Mouse (Mus musculus) MEL (cell line): Measurements from ENCODE around the gene Rnf10. TPM values are rescaled to one million over a fixed set of nuclear protein-coding genes. Genes with fewer than 3 reads are reported as not detected.

Source experiments
- DNase-seq: peaks from one replicate; pipeline ENCODE4 v3.0.0; 2011; ENCODE audit warnings: low read depth, low spot score
- H3K27ac ChIP-seq: 2 replicates; pipeline ENCODE4 v1.5.1; 2012; ENCODE audit warnings: low read depth, mild to moderate bottlenecking, control low read depth, low read length, moderate library complexity; ENCODE audit not compliant: control insufficient read depth
- H3K27me3 ChIP-seq, 2 experiments: fragments of 150-350 bp in 1 of 2; sonication (generic) in 1 of 2; 2 replicates each; pipeline ENCODE4 v1.6.1; 2012; ENCODE audit warnings: low read length in 2 of 2, mild to moderate bottlenecking in 2 of 2, improper control_type of control experiment in 1 of 2, moderate library complexity in 1 of 2; ENCODE audit not compliant: insufficient read depth in 2 of 2, control insufficient read depth in 1 of 2
- H3K36me3 ChIP-seq, 2 experiments: 2 replicates each; pipeline ENCODE4 v1.6.1; 2012 to 2014; ENCODE audit warnings: low read length in 2 of 2, improper control_type of control experiment in 1 of 2, inconsistent platforms in 1 of 2, mild to moderate bottlenecking in 1 of 2; ENCODE audit not compliant: insufficient read depth in 2 of 2, control insufficient read depth in 1 of 2
- H3K4me1 ChIP-seq, 2 experiments: fragments of 150-350 bp in 1 of 2; sonication (generic) in 1 of 2; 2 replicates each; pipeline ENCODE4 v1.6.1; 2012; ENCODE audit warnings: low read length in 2 of 2, improper control_type of control experiment in 1 of 2, mild to moderate bottlenecking in 1 of 2; ENCODE audit not compliant: insufficient read depth in 2 of 2, control insufficient read depth in 1 of 2
- H3K4me3 ChIP-seq, 2 experiments: fragments of 150-350 bp in 1 of 2; sonication (generic) in 1 of 2; 2 replicates each; pipeline ENCODE4 v1.5.1; 2012; ENCODE audit warnings: low read depth in 2 of 2, low read length in 2 of 2, mild to moderate bottlenecking in 2 of 2, moderate library complexity in 2 of 2, control low read depth in 1 of 2, improper control_type of control experiment in 1 of 2; ENCODE audit not compliant: control insufficient read depth in 1 of 2, insufficient read depth in 1 of 2
- H3K79me2 ChIP-seq: 2 replicates; pipeline ENCODE4 v1.6.1; 2012; ENCODE audit warnings: mild to moderate bottlenecking, low read length, moderate library complexity; ENCODE audit not compliant: control insufficient read depth, poor library complexity, insufficient read depth
- H3K9ac ChIP-seq: 2 replicates; pipeline ENCODE4 v1.6.1; 2012; ENCODE audit warnings: low read depth, mild to moderate bottlenecking, control low read depth, low read length, moderate library complexity; ENCODE audit not compliant: control insufficient read depth, poor library complexity, severe bottlenecking
- H3K9me3 ChIP-seq: fragments of 150-350 bp; sonication (generic); replicated peaks from 2 replicates; pipeline ENCODE4 v1.6.1; 2012; ENCODE audit warnings: mild to moderate bottlenecking, low read length, improper control_type of control experiment, moderate library complexity; ENCODE audit not compliant: insufficient read depth
- CTCF ChIP-seq, 3 experiments: IDR thresholded peaks in 2 of 3; conservative IDR thresholded peaks in 1 of 3; 2 replicates each; pipeline ENCODE4 v1.5.1; 2011 to 2012; ENCODE audit warnings: low read length in 3 of 3, low read depth in 2 of 3, mild to moderate bottlenecking in 2 of 3, improper control_type of control experiment in 1 of 3, inconsistent platforms in 1 of 3, mixed read lengths in 1 of 3, moderate library complexity in 1 of 3; ENCODE audit not compliant: control insufficient read depth in 1 of 3, insufficient read depth in 1 of 3, poor library complexity in 1 of 3, severe bottlenecking in 1 of 3
- ELF1 ChIP-seq: IDR thresholded peaks from 2 replicates; pipeline ENCODE4 v1.6.1; 2014; ENCODE audit warnings: low read depth, mild to moderate bottlenecking, inconsistent platforms, low read length, improper control_type of control experiment, moderate library complexity
- EP300 ChIP-seq, 2 experiments: IDR thresholded peaks; 2 replicates each; pipeline ENCODE4 v1.6.1; 2011; ENCODE audit warnings: improper control_type of control experiment in 2 of 2, low read length in 2 of 2, low read depth in 1 of 2, mild to moderate bottlenecking in 1 of 2
- ETS1 ChIP-seq: IDR thresholded peaks from 2 replicates; pipeline ENCODE4 v1.6.1; 2012; ENCODE audit warnings: low read depth, mild to moderate bottlenecking, inconsistent platforms, low read length, improper control_type of control experiment, moderate library complexity
- KAT2A ChIP-seq: conservative IDR thresholded peaks from 2 replicates; pipeline ENCODE4 v1.6.1; 2012; ENCODE audit warnings: low read depth, low read length, improper control_type of control experiment, inconsistent platforms
- MAFK ChIP-seq: IDR thresholded peaks from 2 replicates; pipeline ENCODE4 v1.6.1; 2011; ENCODE audit warnings: low read depth, mild to moderate bottlenecking, low read length, improper control_type of control experiment, borderline replicate concordance
- MAX ChIP-seq: IDR thresholded peaks from 2 replicates; pipeline ENCODE4 v1.6.1; 2011; ENCODE audit warnings: low read length, improper control_type of control experiment
- MAZ ChIP-seq: IDR thresholded peaks from 2 replicates; pipeline ENCODE4 v1.6.1; 2012; ENCODE audit warnings: low read depth, mild to moderate bottlenecking, inconsistent platforms, low read length, improper control_type of control experiment
- MXI1 ChIP-seq: IDR thresholded peaks from 2 replicates; pipeline ENCODE4 v1.6.1; 2011; ENCODE audit warnings: mild to moderate bottlenecking, low read depth, low read length, improper control_type of control experiment
- MYB ChIP-seq: IDR thresholded peaks from 2 replicates; pipeline ENCODE4 v1.6.1; 2011; ENCODE audit warnings: mild to moderate bottlenecking, low read depth, low read length, improper control_type of control experiment
- NELFE ChIP-seq: IDR thresholded peaks from 2 replicates; pipeline ENCODE4 v1.6.1; 2011; ENCODE audit warnings: low read depth, low read length, improper control_type of control experiment
- NRF1 ChIP-seq: IDR thresholded peaks from 2 replicates; pipeline ENCODE4 v1.6.1; 2014; ENCODE audit warnings: low read depth, mild to moderate bottlenecking, inconsistent platforms, low read length, improper control_type of control experiment, moderate library complexity; ENCODE audit not compliant: poor library complexity, insufficient read depth, severe bottlenecking
- POLR2A ChIP-seq, 2 experiments: IDR thresholded peaks; 2 replicates each; pipeline ENCODE4 v1.6.1; 2011 to 2012; ENCODE audit warnings: low read length in 2 of 2, mild to moderate bottlenecking in 2 of 2, control low read depth in 1 of 2, improper control_type of control experiment in 1 of 2, low read depth in 1 of 2, moderate library complexity in 1 of 2; ENCODE audit not compliant: control insufficient read depth in 1 of 2, insufficient read depth in 1 of 2, poor library complexity in 1 of 2
- POLR2AphosphoS5 ChIP-seq: IDR thresholded peaks from 2 replicates; pipeline ENCODE4 v1.6.1; 2012; ENCODE audit warnings: low read depth, borderline replicate concordance, mild to moderate bottlenecking, inconsistent platforms, low read length, moderate library complexity, mixed read lengths
- RAD21 ChIP-seq: IDR thresholded peaks from 2 replicates; pipeline ENCODE4 v1.6.1; 2011; ENCODE audit warnings: mild to moderate bottlenecking, low read depth, low read length, improper control_type of control experiment
- RCOR1 ChIP-seq: IDR thresholded peaks from 2 replicates; pipeline ENCODE4 v1.6.1; 2012; ENCODE audit warnings: low read depth, mild to moderate bottlenecking, inconsistent platforms, low read length, improper control_type of control experiment
- TCF12 ChIP-seq: IDR thresholded peaks from 2 replicates; pipeline ENCODE4 v1.6.1; 2014; ENCODE audit warnings: low read depth, mild to moderate bottlenecking, inconsistent platforms, low read length, improper control_type of control experiment, moderate library complexity
- USF1 ChIP-seq: IDR thresholded peaks from 2 replicates; pipeline ENCODE4 v1.6.1; 2014; ENCODE audit warnings: low read depth, mild to moderate bottlenecking, inconsistent platforms, low read length, improper control_type of control experiment, moderate library complexity
- USF2 ChIP-seq, 2 experiments: IDR thresholded peaks; 2 replicates each; pipeline ENCODE4 v1.6.1; 2011 to 2012; ENCODE audit warnings: improper control_type of control experiment in 2 of 2, low read length in 2 of 2, borderline replicate concordance in 1 of 2, inconsistent platforms in 1 of 2, low read depth in 1 of 2, mild to moderate bottlenecking in 1 of 2; ENCODE audit not compliant: insufficient read depth in 1 of 2
- ZC3H11A ChIP-seq: IDR thresholded peaks from 2 replicates; pipeline ENCODE4 v1.6.1; 2012; ENCODE audit warnings: low read depth, mild to moderate bottlenecking, inconsistent platforms, low read length, improper control_type of control experiment
- ZKSCAN1 ChIP-seq: IDR thresholded peaks from 2 replicates; pipeline ENCODE4 v1.6.1; 2012; ENCODE audit warnings: low read depth, mild to moderate bottlenecking, inconsistent platforms, low read length, improper control_type of control experiment, moderate library complexity
- ZMIZ1 ChIP-seq: IDR thresholded peaks from 2 replicates; pipeline ENCODE4 v1.6.1; 2012; ENCODE audit warnings: low read depth, mild to moderate bottlenecking, inconsistent platforms, low read length, improper control_type of control experiment, moderate library complexity
- ZNF384 ChIP-seq: IDR thresholded peaks from 2 replicates; pipeline ENCODE4 v1.6.1; 2012; ENCODE audit warnings: low read depth, mild to moderate bottlenecking, inconsistent platforms, low read length, improper control_type of control experiment
- polyA plus RNA-seq, 2 experiments: library from polyadenylated mRNA; stranded (reverse) in 1 of 2; unstranded in 1 of 2; fragments of >175 nt in 1 of 2; fragments of >200 nt in 1 of 2; gene quantifications; 2 replicates each; pipeline versions ENCODE4 v1.2.1 to v1.2.4; 2012; ENCODE audit warnings: low replicate concordance in 2 of 2, low read depth in 1 of 2; ENCODE audit not compliant: insufficient read length in 2 of 2, insufficient read depth in 1 of 2, missing spikeins in 1 of 2
- total RNA-seq: library from RNA; depleted of rRNA; stranded (reverse); fragments of 300-350 nt; gene quantifications from 2 replicates; pipeline ENCODE4 v1.2.3, GENCODE M21; 2012

The Rnf10 gene
- total and polyA plus RNA-seq, 3 experiments = 44.4 to 254 (median 165) TPM

DNA sequence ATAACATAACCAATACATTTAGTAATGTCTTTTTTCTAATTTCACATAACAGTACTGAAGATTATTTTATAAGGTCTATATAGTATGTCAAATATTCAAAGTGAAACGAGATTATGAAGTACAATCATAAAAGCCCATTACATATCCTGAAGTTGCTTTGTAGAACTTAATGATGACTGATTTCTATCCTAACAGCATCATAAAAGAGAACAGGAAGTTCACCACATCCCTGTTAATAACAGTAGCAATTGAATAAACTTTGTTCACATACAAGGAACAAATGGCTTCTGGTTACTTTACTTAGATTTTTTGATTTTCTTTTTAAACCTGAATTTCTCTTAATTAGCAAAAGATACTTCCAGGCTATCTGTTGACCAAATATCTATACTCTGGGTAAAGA, 10.8 kb downstream of the Rnf10 start:
- no peak overlapping the region for H3K4me3 ChIP-seq
- no peak overlapping the region for H3K27ac ChIP-seq
- no peak for TF ChIP-seq KAT2A
- no peak for TF ChIP-seq ZMIZ1
- no peak for TF ChIP-seq ZC3H11A
- no peak for TF ChIP-seq ZNF384
- no peak for TF ChIP-seq CTCF (IDR thresholded peaks at IDR 0.05 in 2 of 3, conservative IDR thresholded peaks at IDR 0.05 in 1 of 3; ENCODE audit: control insufficient read depth in 1 of 3, insufficient read depth in 1 of 3, low read depth in 2 of 3, low read length in 3 of 3, poor library complexity in 1 of 3, severe bottlenecking in 1 of 3)
- TF ChIP-seq POLR2A (IDR thresholded peaks at IDR 0.05; ENCODE audit: control insufficient read depth in 1 of 2, insufficient read depth in 1 of 2, low read depth in 1 of 2, low read length in 2 of 2, poor library complexity in 1 of 2) = no peak
- TF ChIP-seq MYB = no peak
- TF ChIP-seq ETS1 = no peak
- no peak for TF ChIP-seq RCOR1
- TF ChIP-seq ELF1 = no peak
- TF ChIP-seq MXI1 = no peak
- TF ChIP-seq TCF12 = no peak
- TF ChIP-seq NELFE = no peak
- no peak for TF ChIP-seq USF2 (IDR thresholded peaks at IDR 0.05; ENCODE audit: borderline replicate concordance in 1 of 2, insufficient read depth in 1 of 2, low read depth in 1 of 2, low read length in 2 of 2)
- no peak for TF ChIP-seq MAFK
- TF ChIP-seq MAX = no peak
- no peak for TF ChIP-seq USF1
- H3K4me1 ChIP-seq = peaks cover 2 to 10% of the 10 kb centered on the region in 2 experiments; a peak in 3 of 4 replicates
- H3K36me3 ChIP-seq = peaks cover 7 to 8% of the 10 kb centered on the region in 2 experiments
- no peak for DNase-seq
- peaks cover 27% of the 10 kb centered on the region for H3K79me2 ChIP-seq
- no peaks in the 10 kb centered on the region for H3K27me3 ChIP-seq
- H3K9ac ChIP-seq = no peak overlapping the region
- no peaks in the 10 kb centered on the region for H3K9me3 ChIP-seq

DNA sequence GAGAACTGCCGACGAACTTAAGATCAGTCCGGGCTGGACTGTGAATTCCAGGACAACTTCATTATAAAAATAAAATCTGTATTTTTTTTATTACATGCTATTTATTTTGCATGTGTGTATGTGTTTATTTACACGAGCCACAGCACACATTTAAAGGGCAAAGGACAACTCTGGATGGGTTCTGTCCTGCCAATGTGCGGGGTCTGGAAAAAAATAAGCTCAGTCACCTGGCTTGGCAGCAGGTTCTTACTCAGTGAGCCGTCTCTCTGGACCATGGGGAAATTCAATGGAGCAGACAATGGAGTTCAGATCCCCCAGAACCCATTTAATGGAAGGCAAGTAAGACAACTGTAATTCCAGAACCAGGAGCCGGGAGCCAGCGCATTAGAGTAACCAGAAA, 11.6 kb downstream of the Rnf10 start:
- Histone ChIP-seq H3K9me3 (no peaks in the 10 kb centered on the region), H3K79me2 (peaks cover 22% of the 10 kb centered on the region), H3K27ac (no peak overlapping the region), H3K4me3 (no peak overlapping the region), H3K4me1 (peaks cover 0 to 2% of the 10 kb centered on the region in 2 experiments; a peak in 1 of 4 replicates), H3K9ac (no peak overlapping the region), H3K36me3 (peaks cover under 1 to 7% of the 10 kb centered on the region in 2 experiments; a peak in 3 of 4 replicates), H3K27me3 (no peaks in the 10 kb centered on the region)
- DNase-seq = no peak
- no peak for TF ChIP-seq MAFK
- no peak for TF ChIP-seq USF2 (IDR thresholded peaks at IDR 0.05; ENCODE audit: borderline replicate concordance in 1 of 2, insufficient read depth in 1 of 2, low read depth in 1 of 2, low read length in 2 of 2)
- TF ChIP-seq MAZ = no peak
- TF ChIP-seq ZKSCAN1 = no peak
- TF ChIP-seq NELFE = no peak
- no peak for TF ChIP-seq ZMIZ1
- TF ChIP-seq ETS1 = no peak
- no peak for TF ChIP-seq POLR2AphosphoS5
- no peak for TF ChIP-seq NRF1
- TF ChIP-seq KAT2A = no peak
- TF ChIP-seq EP300 (IDR thresholded peaks at IDR 0.05; ENCODE audit: low read depth in 1 of 2, low read length in 2 of 2) = no peak
- no peak for TF ChIP-seq POLR2A (IDR thresholded peaks at IDR 0.05; ENCODE audit: control insufficient read depth in 1 of 2, insufficient read depth in 1 of 2, low read depth in 1 of 2, low read length in 2 of 2, poor library complexity in 1 of 2)
- no peak for TF ChIP-seq RAD21
- TF ChIP-seq TCF12 = no peak
